ENCODE assay signal across 37 mouse cellular contexts in the genomic region with DNA sequence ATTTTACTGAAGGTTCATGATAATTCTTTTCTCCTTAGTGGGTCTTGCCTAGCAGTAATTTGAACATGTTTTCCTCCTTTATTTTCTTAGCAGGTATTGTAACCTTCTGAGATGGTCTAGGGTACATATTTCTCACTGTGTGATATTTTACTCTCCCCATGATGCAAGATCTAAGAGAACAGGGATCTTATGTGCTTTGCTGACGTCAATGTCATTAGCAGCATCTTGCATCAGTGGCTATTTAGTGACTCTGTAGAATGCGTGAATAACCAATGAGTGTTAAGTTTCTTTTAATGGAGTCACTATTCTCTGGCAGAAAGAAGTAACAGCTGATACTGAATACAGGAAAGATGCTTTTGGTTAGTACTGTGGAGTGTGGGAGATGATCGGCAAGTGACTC. TPM values are rescaled to one million over a fixed set of nuclear protein-coding genes. Genes with fewer than 3 reads are reported as not detected.
"Had no signal": no experiment of that assay in that cellular context is flagged by ENCODE, and none has a peak within 500 bp of the region (broad histone marks: within the 10 kb centered on the region; RNA-seq: fewer than 3 reads in every experiment).

No protein-coding gene starts in this region.

- H3K27me3 ChIP-seq: embryonic facial prominence, embryonic 12.5 days; embryonic facial prominence, embryonic 13.5 days; embryonic facial prominence, embryonic 15.5 days; forebrain, embryonic 12.5 days; forebrain, embryonic 13.5 days; forebrain, embryonic 15.5 days had no signal

- H3K4me1 ChIP-seq: embryonic facial prominence, embryonic 10.5 days; embryonic facial prominence, embryonic 12.5 days; embryonic facial prominence, embryonic 13.5 days; embryonic facial prominence, embryonic 15.5 days; forebrain, embryonic 10.5 days; forebrain, embryonic 12.5 days; forebrain, embryonic 13.5 days; forebrain, embryonic 15.5 days had no signal

- H3K27ac ChIP-seq: embryonic facial prominence, embryonic 10.5 days; embryonic facial prominence, embryonic 12.5 days; embryonic facial prominence, embryonic 13.5 days; embryonic facial prominence, embryonic 15.5 days; forebrain, embryonic 10.5 days; forebrain, embryonic 12.5 days; forebrain, embryonic 13.5 days; forebrain, embryonic 15.5 days; gastrocnemius, adult 2 months; heart, adult 2 months had no signal

- H3K4me3 ChIP-seq: embryonic facial prominence, embryonic 10.5 days; embryonic facial prominence, embryonic 12.5 days; embryonic facial prominence, embryonic 13.5 days; embryonic facial prominence, embryonic 15.5 days; erythroblast, embryonic 14.5 days; forebrain, embryonic 10.5 days; forebrain, embryonic 12.5 days; forebrain, embryonic 13.5 days; forebrain, embryonic 15.5 days; gastrocnemius, adult 2 months; heart, adult 2 months had no signal

- ATAC-seq: forebrain, embryonic 13.5 days; forebrain, embryonic 14.5 days; forebrain, embryonic 15.5 days; forebrain, embryonic 16.5 days; forebrain, postnatal 0 days had no signal

- DNase-seq: cerebellum, adult 2 months; cerebellum, adult 8-10 months; cerebellum, adult 9-10 months; cerebellum, adult 9-11 months; cerebellum, postnatal 10 days; cerebellum, postnatal 14 days; cerebellum, postnatal 25 days; cerebellum, postnatal 36 days; embryo, embryonic 11 days; forebrain, postnatal 0 days; gastrocnemius, adult 2 months; gastrocnemius, postnatal 10 days; gastrocnemius, postnatal 14 days; gastrocnemius, postnatal 25 days; gastrocnemius, postnatal 36 days; heart, adult 11 months; heart, adult 18-20 months; heart, adult 2 months had no signal

- H3K36me3 ChIP-seq: embryonic facial prominence, embryonic 10.5 days; embryonic facial prominence, embryonic 12.5 days; embryonic facial prominence, embryonic 13.5 days; embryonic facial prominence, embryonic 15.5 days; forebrain, embryonic 10.5 days; forebrain, embryonic 12.5 days; forebrain, embryonic 15.5 days had no signal

- H3K9me3 ChIP-seq: embryonic facial prominence, embryonic 10.5 days; embryonic facial prominence, embryonic 12.5 days; embryonic facial prominence, embryonic 13.5 days; embryonic facial prominence, embryonic 15.5 days; forebrain, embryonic 10.5 days; forebrain, embryonic 12.5 days; forebrain, embryonic 13.5 days; forebrain, embryonic 15.5 days had no signal

- H3K4me2 ChIP-seq: embryonic facial prominence, embryonic 12.5 days; embryonic facial prominence, embryonic 13.5 days; embryonic facial prominence, embryonic 15.5 days; forebrain, embryonic 12.5 days; forebrain, embryonic 13.5 days; forebrain, embryonic 15.5 days had no signal

RNA-seq across cellular contexts. Expression of gene S100a9, which starts 11.6 kb away (rescaled TPM):
- total RNA-seq: gastrocnemius, adult 18-20 months; gastrocnemius, adult 8-10 months; gastrocnemius, postnatal 36 days had no signal
- polyA plus RNA-seq: forebrain, embryonic 10.5 days had no signal

RNA-seq across cellular contexts. Expression of gene S100a8, which starts 15.2 kb away (rescaled TPM):
- total RNA-seq: gastrocnemius, adult 18-20 months; gastrocnemius, adult 2 months; gastrocnemius, postnatal 25 days; gastrocnemius, postnatal 36 days; heart, adult 18-20 months had no signal
- polyA plus RNA-seq: erythroblast, embryonic 14.5 days had no signal

RNA-seq across cellular contexts. Expression of gene S100a7a, which starts 30.1 kb away (rescaled TPM):
- total RNA-seq: common myeloid progenitor, adult 5-6 weeks; gastrocnemius, adult 18-20 months; gastrocnemius, adult 8-10 months; gastrocnemius, postnatal 10 days; granulocyte monocyte progenitor cell, adult 5-6 weeks had no signal
- polyA plus RNA-seq: embryonic facial prominence, embryonic 10.5 days; embryonic facial prominence, embryonic 11.5 days; embryonic facial prominence, embryonic 13.5 days; erythroblast, embryonic 14.5 days; forebrain, embryonic 10.5 days; forebrain, embryonic 11.5 days; forebrain, embryonic 12.5 days; forebrain, embryonic 14.5 days; forebrain, embryonic 15.5 days; forebrain, embryonic 16.5 days; forebrain, postnatal 0 days had no signal

RNA-seq across cellular contexts. Expression of gene Pglyrp4, which starts 42.8 kb away (rescaled TPM):
- total RNA-seq: common myeloid progenitor, adult 5-6 weeks; forebrain, postnatal 0 days; gastrocnemius, adult 18-20 months; gastrocnemius, adult 2 months; gastrocnemius, adult 8-10 months; gastrocnemius, postnatal 10 days; gastrocnemius, postnatal 14 days; gastrocnemius, postnatal 25 days; gastrocnemius, postnatal 36 days; granulocyte monocyte progenitor cell, adult 5-6 weeks; heart, adult 18-20 months; heart, adult 2 months had no signal
- polyA plus RNA-seq: cerebellum, adult 2 months; cortical plate, adult 2 months; embryonic facial prominence, embryonic 10.5 days; embryonic facial prominence, embryonic 11.5 days; embryonic facial prominence, embryonic 12.5 days; embryonic facial prominence, embryonic 13.5 days; erythroblast, embryonic 14.5 days; forebrain, embryonic 10.5 days; forebrain, embryonic 11.5 days; forebrain, embryonic 12.5 days; forebrain, embryonic 13.5 days; forebrain, embryonic 14.5 days; forebrain, embryonic 15.5 days; forebrain, embryonic 16.5 days; forebrain, postnatal 0 days; frontal cortex, adult 2 months; heart, adult 2 months had no signal
